Mouse (Mus musculus) CH12.LX (cell line): ENCODE data around the gene 4930415O20Rik.

Experiments used
- CTCF ChIP-seq, 2 experiments: IDR thresholded peaks in 1 of 2; conservative IDR thresholded peaks in 1 of 2; 2 replicates each; pipeline ENCODE4 v1.5.1; 2011 to 2012; ENCODE audit warnings: low read depth in 2 of 2, low read length in 2 of 2, improper control_type of control experiment in 1 of 2, inconsistent platforms in 1 of 2, mild to moderate bottlenecking in 1 of 2, moderate library complexity in 1 of 2
- EP300 ChIP-seq: IDR thresholded peaks from 2 replicates; pipeline ENCODE4 v1.6.1; 2011; ENCODE audit warnings: low read length, improper control_type of control experiment
- MAX ChIP-seq: IDR thresholded peaks from 2 replicates; pipeline ENCODE4 v1.6.1; 2011; ENCODE audit warnings: low read length, improper control_type of control experiment
- POLR2A ChIP-seq: IDR thresholded peaks from 2 replicates; pipeline ENCODE4 v1.6.1; 2011; ENCODE audit warnings: low read depth, mild to moderate bottlenecking, improper control_type of control experiment, low read length
- TCF12 ChIP-seq: IDR thresholded peaks from 2 replicates; pipeline ENCODE4 v1.6.1; 2014; ENCODE audit warnings: low read depth, mild to moderate bottlenecking, inconsistent platforms, low read length, improper control_type of control experiment

DNA sequence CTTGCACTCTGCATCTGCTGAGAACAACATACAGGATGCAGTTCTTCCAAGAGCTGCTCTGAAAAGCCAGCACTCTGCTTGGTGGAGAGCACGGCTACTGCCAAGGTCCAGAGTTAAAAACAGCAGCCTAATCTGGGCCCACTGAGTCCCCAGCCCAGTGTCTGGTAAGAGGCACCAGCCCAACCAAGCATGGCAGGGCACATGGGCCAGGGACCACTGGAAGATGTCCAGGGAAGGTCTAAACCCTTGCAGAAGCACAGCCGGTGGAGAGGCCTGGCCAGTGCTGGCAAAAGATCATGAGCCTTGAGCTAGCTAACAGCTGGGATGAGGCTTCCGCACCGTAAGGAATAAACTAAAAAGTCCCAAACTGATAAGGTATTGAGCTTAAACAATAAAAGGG is 14.9 kb upstream of the 4930415O20Rik start:
- TF ChIP-seq POLR2A (no peak), CTCF (conservative IDR thresholded peaks at IDR 0.05 in 1 of 2, IDR thresholded peaks at IDR 0.05 in 1 of 2; ENCODE audit: low read depth in 2 of 2, low read length in 2 of 2) (no peak), EP300 (no peak), TCF12 (no peak), MAX (no peak)
